Mouse (Mus musculus): ENCODE data around the gene Casc3.

DNA sequence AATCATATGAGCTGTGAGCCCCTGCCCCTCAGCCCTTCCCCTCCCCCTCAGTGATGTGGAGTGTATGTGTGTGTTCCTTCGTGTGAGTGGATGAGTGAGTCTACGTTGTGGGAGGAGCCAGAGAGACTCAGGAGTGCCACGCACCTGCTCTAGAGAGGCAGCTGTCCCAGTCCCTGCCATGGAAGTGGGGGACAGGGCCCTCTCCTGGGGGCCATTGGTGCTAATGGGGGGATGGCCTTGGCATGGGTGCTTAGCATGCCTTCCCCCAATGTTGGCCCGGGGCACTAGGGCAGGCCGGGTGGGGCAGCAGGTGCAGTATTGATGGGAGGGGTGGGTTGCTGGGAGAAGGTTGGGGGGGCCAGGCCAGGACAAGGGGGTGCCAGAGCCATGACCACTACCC lies 37.9 kb upstream of the Casc3 start:
- TF ChIP-seq CTCF (IDR thresholded peaks at IDR 0.05; ENCODE audit: extremely low read depth, insufficient read depth, insufficient read length, insufficient replicate concordance) (no peak), POLR2A (IDR thresholded peaks at IDR 0.05; ENCODE audit: low read depth, low read length) (no peak)

Measured in spleen, adult 2 months (tissue).